Mouse (Mus musculus) c-Kit-negative CD71-positive TER-119-positive erythroid progenitor cells, embryonic 14.5 days (primary cell): ENCODE measurements around the gene Klf17.
"Not testable (repeated sequence)": the region's sequence is repeated elsewhere in the genome, so short reads cannot be mapped to it uniquely, and the experiment has no call there.

Experiments
- DNase-seq: peaks from one replicate; pipeline ENCODE4 v3.0.0-alpha.2; 2013; ENCODE audit warnings: low read depth, low spot score

Gene Klf17

GRCm38 (mm10) chr4:117765416-117765815 is at the start of gene Klf17:
Gene Klf17, minus strand, starts transcription at chr4:117765648.
- no peak for DNase-seq

GRCm38 (mm10) chr4:117814333-117814732 is 48.9 kb upstream of the Klf17 start:
- DNase-seq: no peak

GRCm38 (mm10) chr4:117813591-117814192 is 48.2 kb upstream of the Klf17 start:
- no peak for DNase-seq

DNA sequence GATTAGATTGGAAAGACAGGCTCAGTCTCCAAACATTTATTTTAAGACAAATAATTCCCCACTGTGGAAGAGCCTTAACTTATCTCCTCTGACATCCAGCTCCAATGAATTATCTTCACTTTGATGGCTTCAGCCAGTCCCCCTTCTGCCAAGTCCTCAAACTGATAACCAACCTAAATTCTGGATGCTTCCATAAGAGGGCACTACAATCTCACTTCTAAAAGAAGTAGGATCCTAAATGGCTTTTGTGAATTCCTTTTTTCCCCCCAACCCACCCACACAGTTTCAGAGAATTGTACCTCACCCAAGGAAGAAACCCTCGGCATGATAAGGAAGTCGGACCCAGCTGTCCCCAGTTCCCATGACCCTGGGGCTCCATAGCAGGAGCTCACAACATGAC is 45.5 kb upstream of the Klf17 start:
- DNase-seq: no peak

- DNase-seq: peak; percentile 35
Observed at GRCm38 (mm10) chr4:117806992-117807391, 41.5 kb upstream of the Klf17 start.

DNA sequence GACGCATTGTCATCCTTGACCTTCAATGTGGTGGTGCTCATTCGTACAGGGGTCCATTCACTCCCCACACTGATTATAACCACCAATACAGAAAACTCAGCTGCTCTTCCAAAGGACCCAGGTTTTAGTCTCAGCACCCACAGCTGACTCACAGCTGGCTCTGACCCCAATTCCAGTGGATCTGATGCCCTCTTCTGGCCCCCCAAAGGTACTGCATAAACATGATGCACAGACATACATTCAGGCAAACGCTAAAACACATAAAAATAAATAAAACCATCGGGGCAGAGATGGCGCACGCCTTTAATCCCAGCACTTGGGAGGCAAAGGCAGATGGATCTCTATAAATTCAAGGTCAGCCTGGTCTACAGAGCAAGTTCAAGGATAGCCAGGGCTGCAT is 34.5 kb upstream of the Klf17 start:
- DNase-seq: no peak

DNA sequence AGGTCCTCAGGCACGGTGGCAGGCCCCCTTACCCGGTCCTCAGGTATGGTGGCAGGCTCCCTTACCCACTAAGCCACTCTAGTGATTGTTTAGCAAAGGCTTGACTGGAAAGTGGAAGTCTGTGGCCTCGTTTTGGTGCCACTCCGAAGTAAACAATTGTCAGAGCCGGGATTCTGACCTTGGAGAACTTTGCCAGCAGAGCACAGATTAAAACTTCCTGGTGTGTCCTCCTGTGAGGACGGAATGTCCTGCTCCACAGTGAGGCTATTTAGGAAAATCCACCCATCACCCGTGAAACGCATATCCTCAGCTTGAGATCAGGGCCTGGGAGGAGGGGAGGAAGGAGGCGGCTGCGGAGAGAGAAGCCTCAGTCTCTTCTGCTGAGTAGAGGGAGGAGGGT is 22.9 kb upstream of the Klf17 start:
- DNase-seq: no peak

- no peak for DNase-seq
Observed at GRCm38 (mm10) chr4:117786963-117787362, 21.5 kb upstream of the Klf17 start.

DNA sequence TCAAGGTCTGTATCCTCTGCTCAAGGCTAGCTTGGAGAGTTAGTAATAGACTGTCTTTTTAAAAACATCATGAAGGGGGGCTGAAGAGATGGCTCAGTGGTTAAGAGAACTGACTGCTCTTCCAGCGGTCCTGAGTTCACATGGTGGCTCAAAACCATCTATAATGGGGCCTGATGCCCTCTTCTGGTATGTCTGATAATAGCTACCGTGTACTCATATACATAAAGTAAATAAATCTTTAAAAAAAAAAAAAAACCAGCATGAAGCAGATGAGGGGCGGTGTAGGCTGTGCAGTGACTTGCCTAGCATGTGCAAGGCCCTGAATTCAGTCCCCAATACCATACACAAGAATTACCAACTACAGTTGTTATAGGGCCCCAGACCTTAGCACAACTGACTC is 17.5 kb upstream of the Klf17 start:
- no peak for DNase-seq

DNA sequence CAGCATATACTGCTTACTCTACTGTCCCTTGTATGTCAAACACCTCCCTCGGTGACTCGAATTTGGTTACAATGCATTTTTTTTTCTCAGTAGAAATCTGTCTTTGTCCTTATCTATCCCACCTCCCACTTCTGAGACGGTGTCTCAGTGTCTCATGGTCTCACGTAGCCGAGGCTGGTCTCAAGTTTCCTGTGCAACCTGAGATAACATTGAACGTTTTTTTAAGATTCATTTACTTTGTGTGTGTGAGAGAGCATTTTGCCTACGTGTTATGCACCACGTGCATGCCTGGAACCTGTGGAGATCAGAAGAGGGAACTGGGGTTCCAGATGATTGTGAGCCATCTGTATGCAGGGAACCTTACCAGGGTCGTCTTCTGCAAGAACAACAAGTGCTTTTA is 7.5 kb upstream of the Klf17 start:
- DNase-seq: no peak

- DNase-seq: peak; percentile 38
Observed at GRCm38 (mm10) chr4:117770935-117771334, 5.5 kb upstream of the Klf17 start.

DNA sequence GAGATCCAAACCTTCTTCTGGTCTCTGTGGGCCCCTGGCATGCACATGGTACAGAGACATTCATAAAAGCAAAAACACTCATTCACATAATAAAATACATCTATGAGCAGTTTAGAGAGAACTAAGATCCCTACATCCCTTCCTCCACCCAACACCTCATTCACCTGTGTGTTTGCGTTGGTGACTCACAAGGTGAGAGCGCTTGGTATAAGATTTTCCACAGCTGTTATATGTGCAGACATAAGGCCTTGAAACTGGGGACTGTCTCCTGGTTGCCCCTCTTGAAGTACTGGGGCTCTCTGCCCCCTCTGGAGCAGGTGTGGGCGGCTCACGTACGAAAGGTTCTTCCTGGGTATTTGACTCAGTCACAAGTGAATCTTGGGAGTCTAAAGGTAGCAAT is 5.3 kb downstream of the Klf17 start:
- no peak for DNase-seq

DNA sequence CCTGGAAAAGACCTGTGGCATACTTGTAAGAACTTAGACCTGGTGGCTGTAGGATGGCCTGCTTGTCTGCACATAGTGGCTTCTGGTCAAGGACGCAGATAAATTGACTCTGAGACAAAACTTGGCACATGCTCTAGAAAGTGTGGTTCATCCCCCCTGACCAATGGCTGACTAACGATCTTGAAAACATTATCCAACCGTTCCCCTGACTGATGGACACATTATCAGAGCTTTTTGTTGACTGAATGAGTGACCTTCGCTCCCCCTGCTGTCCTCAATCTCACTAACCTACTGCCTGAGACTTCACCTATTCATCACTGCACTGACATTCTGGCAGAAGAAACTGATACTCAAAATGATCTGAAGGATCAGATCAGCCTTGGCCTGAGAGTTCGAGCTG is 13.0 kb downstream of the Klf17 start:
- DNase-seq: not testable (repeated sequence)

- no peak for DNase-seq
Observed at GRCm38 (mm10) chr4:117737559-117737958, 27.9 kb downstream of the Klf17 start.

DNA sequence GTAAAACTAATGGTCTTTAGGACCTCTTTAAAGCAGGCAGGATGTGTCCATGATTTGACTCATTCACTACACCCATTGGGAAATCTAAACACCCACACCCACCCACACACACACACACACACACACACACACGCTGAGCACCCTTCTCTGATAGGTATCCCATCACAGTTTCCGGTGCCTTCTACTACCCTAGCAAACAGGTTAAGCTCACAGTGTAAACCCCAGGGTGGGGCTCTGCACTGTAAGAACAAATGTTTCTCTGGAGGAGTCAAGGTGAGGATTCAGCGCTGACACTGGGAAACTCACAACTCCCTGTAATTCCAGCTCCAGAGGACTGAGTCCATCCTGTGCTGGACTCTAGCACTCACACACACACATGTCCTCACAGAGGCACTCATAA is 33.5 kb downstream of the Klf17 start:
- DNase-seq: no peak

DNA sequence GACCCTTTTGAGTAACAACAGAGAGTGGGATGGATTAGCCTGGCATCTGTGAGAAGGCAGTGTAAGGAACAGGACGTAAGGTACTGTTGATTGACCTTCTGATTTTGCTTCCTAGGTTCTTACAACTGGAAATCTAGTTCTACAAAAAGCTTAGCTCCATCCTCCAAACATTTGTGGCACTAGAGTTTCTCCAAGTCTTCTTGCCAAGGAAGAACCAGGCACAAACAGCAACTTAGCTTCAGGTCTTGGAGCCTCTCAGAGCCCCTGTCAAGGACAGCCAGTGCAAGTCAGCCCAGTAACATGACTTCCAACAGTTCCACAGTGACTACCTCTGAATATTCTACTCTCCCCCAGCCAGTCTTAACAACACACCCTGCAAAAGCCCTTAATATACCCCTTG is 41.3 kb downstream of the Klf17 start, which contains the start of gene Gm12845:
Gene Gm12845, plus strand, starts transcription at position 301 of the 400 bp plus-strand sequence.
- no peak for DNase-seq

DNA sequence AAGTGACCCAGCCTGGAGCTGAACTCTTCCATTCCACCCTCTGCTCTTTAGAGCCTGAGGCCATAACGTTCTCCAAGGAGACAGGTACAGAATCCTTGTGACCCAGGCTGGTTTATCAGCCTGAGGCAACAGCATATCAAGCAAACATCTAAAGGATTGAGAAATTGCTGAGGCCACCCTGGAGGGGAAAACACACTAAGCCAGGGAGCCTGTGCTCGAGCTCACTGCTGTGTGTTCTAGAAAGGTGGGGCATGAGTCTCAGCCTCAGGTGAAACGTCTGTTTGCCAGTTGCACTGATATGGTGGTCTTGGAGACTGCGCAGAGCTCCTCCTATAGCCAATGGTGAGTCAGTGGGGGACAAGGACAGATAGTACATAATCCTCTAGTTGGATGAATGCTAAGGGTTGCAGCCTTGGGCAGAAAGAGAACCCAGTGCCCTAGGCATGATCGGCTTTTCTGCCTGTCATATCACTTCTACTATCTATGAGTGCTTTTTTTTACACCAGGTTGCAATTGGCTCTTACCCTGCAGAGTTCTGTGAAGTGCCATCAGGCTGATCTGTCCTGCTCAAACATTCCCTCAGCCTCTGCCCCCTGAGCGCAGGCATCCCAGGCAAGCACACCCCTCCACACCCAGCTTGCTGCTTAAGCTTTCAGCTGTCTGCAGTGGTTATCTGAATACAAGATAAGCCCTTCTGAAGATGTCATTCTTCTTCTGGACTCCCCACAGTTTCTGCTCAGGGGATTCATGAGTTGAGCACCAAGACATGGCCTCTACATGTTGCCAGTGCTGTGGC is 51.9 kb downstream of the Klf17 start:
- no peak for DNase-seq

DNA sequence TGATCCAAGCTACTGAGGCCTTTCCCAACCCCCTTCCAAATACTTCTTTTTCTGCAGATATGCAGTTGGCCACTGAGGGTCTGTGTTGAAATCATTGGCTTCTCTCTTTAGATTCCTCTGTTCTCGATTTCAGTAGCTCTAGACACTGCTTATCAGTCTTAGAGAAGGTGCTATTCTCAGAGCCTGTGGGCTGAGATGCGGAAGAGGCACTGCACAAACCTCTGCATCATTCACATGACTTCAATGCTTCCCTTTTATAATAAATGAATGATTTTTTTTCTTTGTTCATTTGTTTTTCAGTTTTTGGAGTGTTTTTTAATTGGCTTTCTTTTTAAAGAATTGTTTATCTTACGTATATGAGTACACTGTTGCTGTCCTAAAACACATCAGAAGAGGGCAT is 53.1 kb downstream of the Klf17 start:
- DNase-seq: no peak

DNA sequence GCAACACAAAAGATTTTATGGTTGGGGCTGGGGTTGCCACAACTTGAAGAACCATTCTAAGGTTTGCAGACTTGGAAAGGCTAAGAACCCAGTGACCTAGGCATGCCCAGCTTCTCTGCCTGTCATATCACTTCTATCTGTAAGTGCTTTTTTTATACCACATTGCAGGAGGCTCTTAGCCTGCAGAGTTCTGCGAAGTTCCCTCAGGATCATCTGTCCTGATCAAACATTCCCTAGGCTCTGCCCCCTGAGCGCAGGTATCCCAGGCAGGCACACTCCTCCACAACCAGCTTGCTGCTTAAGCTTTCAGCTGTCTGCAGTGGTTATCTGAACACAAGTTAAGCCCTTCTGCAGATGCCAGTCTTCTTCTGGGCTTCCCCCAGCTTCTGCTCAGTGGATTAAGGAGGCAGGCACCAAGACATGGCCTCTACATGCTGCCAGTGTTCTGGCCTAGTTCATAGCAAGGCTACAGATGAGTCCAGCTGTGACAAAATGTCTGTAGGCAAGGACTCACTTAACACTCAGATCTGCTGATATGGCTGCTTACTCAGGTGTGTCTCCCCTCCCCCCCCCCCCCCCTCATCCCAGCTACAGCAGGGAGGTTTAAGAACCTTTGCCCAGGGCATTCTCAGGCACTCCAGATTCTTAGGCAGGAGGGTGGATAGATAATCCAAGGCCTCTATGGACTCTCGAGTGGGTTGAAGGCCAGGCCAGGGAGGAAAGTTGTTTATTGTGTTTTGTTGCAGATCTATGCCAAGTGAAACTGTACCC is 56.5 kb downstream of the Klf17 start:
- DNase-seq: no peak
